Mouse (Mus musculus): ENCODE measurements around the gene Plet1.

DNA sequence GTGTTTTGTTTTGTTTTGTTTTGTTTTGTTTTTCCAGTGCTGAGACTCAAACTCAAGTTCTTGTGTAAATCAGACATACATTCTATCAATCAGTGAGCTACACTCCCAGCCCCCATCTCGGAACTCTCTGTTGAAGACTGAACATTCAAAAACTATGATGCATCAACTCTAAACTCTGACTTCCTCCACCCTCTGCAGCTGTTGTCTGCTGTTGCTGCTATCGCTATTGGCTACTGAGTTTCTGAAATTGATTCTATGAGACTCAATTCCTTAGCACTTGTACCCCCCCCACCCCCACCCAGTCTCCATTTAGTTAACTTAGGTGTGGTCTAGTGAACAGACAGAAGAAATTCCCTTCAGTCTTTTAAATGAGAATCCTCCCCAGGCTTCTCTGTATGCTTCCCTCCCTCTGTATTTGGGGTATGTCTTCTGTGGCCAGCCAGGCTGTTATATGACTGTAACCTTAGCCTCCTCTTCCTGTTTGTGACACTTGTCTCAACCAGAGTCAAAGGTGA lies 2.7 kb upstream of the Plet1 start:
- TF ChIP-seq CTCF (conservative IDR thresholded peaks at IDR 0.05; ENCODE audit: low read length) (no peak), NANOG (IDR thresholded peaks at IDR 0.05; ENCODE audit: borderline replicate concordance, low read length) (no peak), POU5F1 (IDR thresholded peaks at IDR 0.05; ENCODE audit: borderline replicate concordance, low read length) (no peak)
